Mouse (Mus musculus) lung, postnatal 0 days (tissue): ENCODE measurements around the gene Ciao2b.

Experiments used
- CTCF ChIP-seq: IDR thresholded peaks from 2 replicates; pipeline ENCODE4 v1.5.1; 2016; ENCODE audit warnings: antibody characterized with exemption, mild to moderate bottlenecking
- EP300 ChIP-seq: IDR thresholded peaks from 2 replicates; pipeline ENCODE4 v1.6.1; 2016; ENCODE audit warnings: antibody characterized with exemption, mild to moderate bottlenecking, control low read depth

GRCm38 (mm10) chr8:104635004-104635710, 6.6 kb downstream of the Ciao2b start:
- no peak for TF ChIP-seq CTCF
- TF ChIP-seq EP300 = no peak
